Mouse (Mus musculus): ENCODE data around the gene Hs6st1.

Gene Hs6st1

GRCm38 (mm10) chr1:36125076-36125475 is 56.9 kb downstream of the Hs6st1 start:
- CTCF ChIA-PET: no interaction called here

- CTCF ChIA-PET: interaction anchor here (0.6 to 0.7 kb wide), 3 partner anchors 10 to 664 kb away, joined by 3 to 10 read pairs (median 5); no protein-coding TSS in a partner anchor
Measured at GRCm38 (mm10) chr1:36129126-36129525, 60.9 kb downstream of the Hs6st1 start.

GRCm38 (mm10) chr1:36129881-36130280 is 61.7 kb downstream of the Hs6st1 start:
- CTCF ChIA-PET: interaction anchor here (0.6 kb wide), 1 partner anchor 665 kb away, joined by 10 read pairs; no protein-coding TSS in a partner anchor

GRCm38 (mm10) chr1:36130307-36131035 is 62.3 kb downstream of the Hs6st1 start:
- CTCF ChIA-PET: no interaction called here

- CTCF ChIA-PET: interaction anchor here (0.8 kb wide), 1 partner anchor 337 kb away, joined by 3 read pairs; no protein-coding TSS in a partner anchor
Measured at GRCm38 (mm10) chr1:36131154-36131553, 63.0 kb downstream of the Hs6st1 start.

- CTCF ChIA-PET: interaction anchor here (0.6 to 1.2 kb wide), 3 partner anchors 67 to 337 kb away, joined by 3 to 6 read pairs (median 3); no protein-coding TSS in a partner anchor
Measured at GRCm38 (mm10) chr1:36131766-36132165, 63.6 kb downstream of the Hs6st1 start.

- CTCF ChIA-PET: interaction anchor here (0.6 to 1.2 kb wide), 2 partner anchors 68 to 322 kb away, joined by 3 to 7 read pairs; no protein-coding TSS in a partner anchor
Measured at GRCm38 (mm10) chr1:36132211-36132610, 64.0 kb downstream of the Hs6st1 start.

- CTCF ChIA-PET: interaction anchor here (1.2 kb wide), 1 partner anchor 69 kb away, joined by 3 read pairs; no protein-coding TSS in a partner anchor
Measured at GRCm38 (mm10) chr1:36133041-36133440, 64.8 kb downstream of the Hs6st1 start.

GRCm38 (mm10) chr1:36133647-36134046 is 65.4 kb downstream of the Hs6st1 start:
- CTCF ChIA-PET: interaction anchor here (0.5 kb wide), 1 partner anchor 141 kb away, joined by 6 read pairs; the partner anchor contains the start of gene Neurl3

GRCm38 (mm10) chr1:36134584-36134983 is 66.4 kb downstream of the Hs6st1 start:
- CTCF ChIA-PET: interaction anchor here (0.6 kb wide), 1 partner anchor 387 kb away, joined by 9 read pairs; no protein-coding TSS in a partner anchor

GRCm38 (mm10) chr1:36140311-36140710 is 72.1 kb downstream of the Hs6st1 start:
- CTCF ChIA-PET: interaction anchor here (0.6 kb wide), 1 partner anchor 25 kb away, joined by 3 read pairs; no protein-coding TSS in a partner anchor

- CTCF ChIA-PET: no interaction called here
Measured at GRCm38 (mm10) chr1:36145050-36145449, 76.8 kb downstream of the Hs6st1 start.

- CTCF ChIA-PET: interaction anchor here (0.7 kb wide), 1 partner anchor 131 kb away, joined by 3 read pairs; no protein-coding TSS in a partner anchor
Measured at GRCm38 (mm10) chr1:36148809-36149208, 80.6 kb downstream of the Hs6st1 start.

- CTCF ChIA-PET: interaction anchor here (0.5 to 0.7 kb wide), 2 partner anchors 41 to 130 kb away, joined by 3 to 11 read pairs; no protein-coding TSS in a partner anchor
Measured at GRCm38 (mm10) chr1:36149411-36149810, 81.2 kb downstream of the Hs6st1 start.
